Mouse (Mus musculus) limb, embryonic 13.5 days (tissue): ENCODE measurements around the gene Lyzl4. TPM values are rescaled to one million over a fixed set of nuclear protein-coding genes. Genes with fewer than 3 reads are reported as not detected.
"Not testable (repeated sequence)": the region's sequence is repeated elsewhere in the genome, so short reads cannot be mapped to it uniquely, and the experiment has no call there.

Source experiments
- ATAC-seq: fragments of 200-750 bp; cut with Nextera tagmentation; 2 replicates; pipeline ENCODE4 v1.8.0; 2017; ENCODE audit warnings: low read depth, moderate number of reproducible peaks, moderate TSS enrichment; ENCODE audit not compliant: low FRiP score
- H3K27ac ChIP-seq: fragments of 300-500 bp; sonication (generic); 2 replicates; pipeline ENCODE4 v1.5.1; 2015; ENCODE audit warnings: inconsistent platforms, mild to moderate bottlenecking, moderate library complexity
- H3K27me3 ChIP-seq: fragments of 300-500 bp; sonication (generic); 2 replicates; pipeline ENCODE4 v1.6.1; 2015; ENCODE audit warnings: mild to moderate bottlenecking, inconsistent platforms
- H3K36me3 ChIP-seq: fragments of 300-500 bp; sonication (generic); 2 replicates; pipeline ENCODE4 v1.6.1; 2015; ENCODE audit warnings: inconsistent platforms, mild to moderate bottlenecking, moderate library complexity
- H3K4me1 ChIP-seq: fragments of 300-500 bp; sonication (generic); 2 replicates; pipeline ENCODE4 v1.6.1; 2015; ENCODE audit warnings: inconsistent platforms
- H3K4me2 ChIP-seq: fragments of 300-500 bp; sonication (generic); replicated peaks from 2 replicates; pipeline ENCODE4 v1.6.1; 2015; ENCODE audit warnings: inconsistent platforms, mild to moderate bottlenecking, moderate library complexity
- H3K4me3 ChIP-seq: fragments of 300-500 bp; sonication (generic); 2 replicates; pipeline ENCODE4 v1.5.1; 2015; ENCODE audit warnings: moderate library complexity, mild to moderate bottlenecking, inconsistent platforms
- H3K9ac ChIP-seq: fragments of 300-500 bp; sonication (generic); 2 replicates; pipeline ENCODE4 v1.6.1; 2015; ENCODE audit warnings: mild to moderate bottlenecking, inconsistent platforms
- H3K9me3 ChIP-seq: fragments of 300-500 bp; sonication (generic); 2 replicates; pipeline ENCODE4 v1.6.1; 2016; ENCODE audit warnings: inconsistent platforms
- WGBS: fragments of 180-500 bp; shearing (Covaris S2); methylation state at CpG from one replicate; pipeline ENCODE4 v1.1.7; 2015; 5-methylcytosine and 5-hydroxymethylcytosine counted together
- polyA plus RNA-seq: library from polyadenylated mRNA; unstranded; fragments of >200 nt; fragmentation: Nextera tagmentation; extraction: Ambion mirVana; gene quantifications from 2 replicates; pipeline ENCODE4 v1.2.1, GENCODE M21; 2015

Lyzl4 gene
- polyA plus RNA-seq, 1 experiment from 2014 or later = 0.32 TPM

DNA sequence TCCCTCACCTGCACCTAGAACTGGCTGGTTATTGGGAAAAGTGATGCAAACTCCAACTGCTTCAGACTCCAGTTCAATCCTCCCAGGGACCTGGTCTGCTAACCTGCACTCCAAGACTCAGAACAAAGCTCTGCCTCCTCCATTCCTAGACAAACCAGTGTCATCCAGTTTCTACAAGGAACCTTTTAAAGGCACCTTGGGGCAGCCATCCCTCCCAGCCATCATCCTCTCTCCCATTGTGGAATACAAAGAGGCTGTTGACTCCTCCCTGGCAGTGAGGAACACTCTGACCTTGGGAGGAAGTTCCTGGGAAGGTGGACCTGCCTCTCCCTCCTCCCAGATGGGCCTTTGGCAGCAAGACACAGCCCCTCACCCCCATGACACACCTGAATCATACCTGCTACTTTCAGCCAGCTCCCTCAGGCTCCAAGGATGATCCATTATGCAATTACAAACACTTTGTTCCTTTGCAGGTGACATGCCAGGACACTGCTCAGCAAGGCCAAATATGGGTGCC is 27.6 kb downstream of the Lyzl4 start:
- Histone ChIP-seq H3K27ac (no peak overlapping the region), H3K4me3 (no peak overlapping the region), H3K4me1 (peaks cover 4% of the 10 kb centered on the region), H3K27me3 (no peaks in the 10 kb centered on the region), H3K9ac (no peak overlapping the region), H3K4me2 (no peak overlapping the region), H3K36me3 (no peaks in the 10 kb centered on the region), H3K9me3 (no peaks in the 10 kb centered on the region; the same call in 1 of the 2 replicates)
- no peak for ATAC-seq

DNA sequence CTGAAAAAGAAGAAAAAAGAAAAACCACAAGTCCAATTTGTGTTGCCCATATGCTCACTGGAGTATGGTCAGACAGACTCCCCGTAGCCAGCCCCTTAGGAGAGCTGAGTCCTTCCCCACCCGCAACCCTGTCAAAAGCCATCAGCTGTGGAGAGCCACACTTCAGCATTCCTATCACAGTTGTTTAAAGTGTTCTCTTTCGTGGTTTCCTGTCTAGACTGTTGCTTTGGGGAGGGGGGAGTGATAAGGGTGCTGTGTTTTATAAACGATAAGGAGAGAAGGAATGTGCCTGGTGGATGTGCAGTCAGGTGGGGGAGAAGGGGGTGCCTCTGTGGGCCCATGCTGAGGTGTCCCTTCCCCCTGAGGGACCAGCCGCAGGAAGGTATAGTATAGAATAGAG is 28.7 kb downstream of the Lyzl4 start:
- Histone ChIP-seq H3K27me3 (no peaks in the 10 kb centered on the region), H3K36me3 (no peaks in the 10 kb centered on the region), H3K4me3 (no peak overlapping the region), H3K27ac (no peak overlapping the region), H3K4me2 (no peak overlapping the region), H3K9me3 (no peaks in the 10 kb centered on the region; the same call in 1 of the 2 replicates), H3K4me1 (no peaks in the 10 kb centered on the region), H3K9ac (no peak overlapping the region)
- WGBS = 61% methylated on average over 5 of the region's 5 CpGs
- no peak for ATAC-seq

GRCm38 (mm10) chr9:121609381-121609780 is 32.5 kb downstream of the Lyzl4 start:
- no peak overlapping the region for H3K4me2 ChIP-seq
- no peaks in the 10 kb centered on the region; the same call in 1 of the 2 replicates for H3K9me3 ChIP-seq
- ATAC-seq = no peak
- no peaks in the 10 kb centered on the region for H3K36me3 ChIP-seq
- H3K27me3 ChIP-seq = no peaks in the 10 kb centered on the region
- 68% methylated on average over 6 of the region's 6 CpGs for WGBS
- H3K27ac ChIP-seq = no peak overlapping the region
- no peak overlapping the region for H3K9ac ChIP-seq
- no peaks in the 10 kb centered on the region for H3K4me1 ChIP-seq
- no peak overlapping the region for H3K4me3 ChIP-seq

DNA sequence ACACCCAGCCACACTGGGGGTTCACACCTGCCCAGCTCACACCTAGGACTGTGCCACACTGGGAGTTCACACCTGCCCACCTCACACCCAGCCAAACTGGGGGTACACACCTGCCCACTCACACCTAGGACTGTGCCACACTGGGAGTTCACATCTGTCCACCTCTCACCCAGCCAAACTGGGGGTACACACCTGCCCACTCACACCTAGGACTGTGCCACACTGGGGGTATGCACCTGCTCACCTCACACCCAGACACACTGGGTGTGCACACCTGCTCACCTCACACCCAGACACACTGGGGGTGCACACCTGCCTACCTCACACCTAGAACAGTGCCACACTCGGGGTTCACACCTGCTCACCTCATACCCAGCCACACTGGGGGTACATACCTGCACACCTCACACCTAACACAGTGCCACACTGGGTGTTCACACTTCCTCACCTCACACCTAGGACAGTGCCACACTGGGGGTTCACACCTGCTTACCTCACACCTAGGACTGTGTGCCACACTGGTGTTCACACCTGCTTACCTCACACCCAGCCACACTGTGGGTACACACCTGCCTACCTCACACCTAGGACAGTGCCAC is 35.3 kb downstream of the Lyzl4 start:
- no peak for ATAC-seq
- 33% methylated on average over 1 of the region's 1 CpGs for WGBS
- no peak overlapping the region for H3K4me2 ChIP-seq
- no peak overlapping the region for H3K9ac ChIP-seq
- H3K27ac ChIP-seq = no peak overlapping the region
- H3K4me1 ChIP-seq = peaks cover 2% of the 10 kb centered on the region; the same call in 1 of the 2 replicates
- H3K36me3 ChIP-seq = no peaks in the 10 kb centered on the region
- no peak overlapping the region for H3K4me3 ChIP-seq
- H3K27me3 ChIP-seq = no peaks in the 10 kb centered on the region
- no peaks in the 10 kb centered on the region; the same call in 1 of the 2 replicates for H3K9me3 ChIP-seq

GRCm38 (mm10) chr9:121605414-121606278 is 36.2 kb downstream of the Lyzl4 start:
- no peak overlapping the region for H3K27ac ChIP-seq
- no peaks in the 10 kb centered on the region for H3K9me3 ChIP-seq
- H3K4me2 ChIP-seq = no peak overlapping the region
- peaks cover 12% of the 10 kb centered on the region for H3K4me1 ChIP-seq
- no peak overlapping the region for H3K9ac ChIP-seq
- peak; percentile 78 for ATAC-seq
- H3K27me3 ChIP-seq = no peaks in the 10 kb centered on the region
- H3K36me3 ChIP-seq = no peaks in the 10 kb centered on the region
- H3K4me3 ChIP-seq = no peak overlapping the region
- 54% methylated on average over 12 of the region's 12 CpGs for WGBS

DNA sequence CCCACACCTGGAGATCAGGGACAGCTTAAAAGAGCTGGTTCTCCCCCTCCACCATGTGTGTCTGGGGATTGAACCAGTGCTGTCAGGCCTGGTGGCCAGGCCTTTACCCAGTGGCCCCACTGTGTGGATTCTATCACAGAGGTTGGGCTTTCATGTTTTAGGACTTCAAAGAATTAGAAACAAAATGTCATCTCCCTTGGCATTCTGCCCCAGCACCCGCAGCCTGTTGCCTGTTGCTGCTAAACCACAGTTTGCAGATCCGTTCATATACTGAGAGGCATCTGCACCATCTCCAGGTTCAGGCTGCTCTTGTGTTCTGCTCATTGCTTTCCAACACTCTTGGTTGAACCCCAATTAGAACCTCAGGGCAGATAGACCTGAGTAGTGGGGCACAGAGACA is 39.5 kb downstream of the Lyzl4 start:
- Histone ChIP-seq H3K4me1 (peaks cover 24% of the 10 kb centered on the region), H3K4me2 (no peak overlapping the region), H3K27ac (no peak overlapping the region), H3K27me3 (no peaks in the 10 kb centered on the region), H3K36me3 (no peaks in the 10 kb centered on the region), H3K9me3 (no peaks in the 10 kb centered on the region), H3K4me3 (no peak overlapping the region), H3K9ac (no peak overlapping the region)
- WGBS = 85% methylated on average over 2 of the region's 2 CpGs
- ATAC-seq = no peak

GRCm38 (mm10) chr9:121600861-121601427 is 41.0 kb downstream of the Lyzl4 start:
- no peaks in the 10 kb centered on the region for H3K9me3 ChIP-seq
- no peak overlapping the region for H3K4me2 ChIP-seq
- no peak overlapping the region; the same call in 1 of the 2 replicates for H3K27ac ChIP-seq
- no peak overlapping the region for H3K4me3 ChIP-seq
- H3K4me1 ChIP-seq = peaks cover 24% of the 10 kb centered on the region
- peak; percentile 46 for ATAC-seq
- H3K9ac ChIP-seq = no peak overlapping the region
- 23% methylated on average over 6 of the region's 6 CpGs for WGBS
- H3K36me3 ChIP-seq = no peaks in the 10 kb centered on the region
- H3K27me3 ChIP-seq = no peaks in the 10 kb centered on the region

GRCm38 (mm10) chr9:121600201-121600860 is 41.6 kb downstream of the Lyzl4 start:
- Histone ChIP-seq H3K4me3 (no peak overlapping the region), H3K9me3 (no peaks in the 10 kb centered on the region), H3K9ac (no peak overlapping the region), H3K27me3 (no peaks in the 10 kb centered on the region), H3K36me3 (no peaks in the 10 kb centered on the region), H3K4me1 (peaks cover 24% of the 10 kb centered on the region), H3K27ac (peak overlapping the region; percentile 64; the same call in 1 of the 2 replicates), H3K4me2 (no peak overlapping the region)
- ATAC-seq = no peak
- WGBS = 47% methylated on average over 13 of the region's 13 CpGs

- no peak overlapping the region for H3K4me3 ChIP-seq
- peaks cover 30% of the 10 kb centered on the region for H3K4me1 ChIP-seq
- no peaks in the 10 kb centered on the region for H3K36me3 ChIP-seq
- 68% methylated on average over 6 of the region's 6 CpGs for WGBS
- H3K27ac ChIP-seq = no peak overlapping the region
- ATAC-seq = no peak
- no peak overlapping the region for H3K9ac ChIP-seq
- no peaks in the 10 kb centered on the region for H3K27me3 ChIP-seq
- no peak overlapping the region for H3K4me2 ChIP-seq
- H3K9me3 ChIP-seq = no peaks in the 10 kb centered on the region
Measured at GRCm38 (mm10) chr9:121599551-121599950, 42.3 kb downstream of the Lyzl4 start.

- no peaks in the 10 kb centered on the region for H3K9me3 ChIP-seq
- no peak overlapping the region for H3K4me2 ChIP-seq
- 83% methylated on average over 2 of the region's 2 CpGs for WGBS
- no peak for ATAC-seq
- no peaks in the 10 kb centered on the region for H3K36me3 ChIP-seq
- H3K27ac ChIP-seq = no peak overlapping the region
- no peaks in the 10 kb centered on the region for H3K27me3 ChIP-seq
- no peak overlapping the region for H3K4me3 ChIP-seq
- no peak overlapping the region for H3K9ac ChIP-seq
- H3K4me1 ChIP-seq = peaks cover 34% of the 10 kb centered on the region
Measured at GRCm38 (mm10) chr9:121598106-121598505, 43.8 kb downstream of the Lyzl4 start.

DNA sequence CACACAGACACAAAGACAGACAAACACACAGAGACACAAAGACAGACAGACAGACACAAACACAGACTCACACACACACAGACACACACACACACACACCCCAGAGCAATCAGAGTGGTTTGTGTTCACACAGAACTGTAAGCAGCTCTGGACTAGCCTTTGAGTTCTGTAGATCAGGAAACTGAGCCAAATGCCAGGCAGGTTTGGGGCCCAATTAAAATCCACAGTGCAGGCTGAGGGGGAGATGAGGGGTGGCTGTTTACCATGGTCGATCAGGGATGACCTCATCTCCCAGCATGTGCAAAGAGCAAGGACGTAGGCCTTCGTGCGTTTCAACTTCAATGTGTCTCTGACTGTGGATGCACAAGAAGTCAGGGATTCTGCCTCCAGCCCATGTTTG is 47.1 kb downstream of the Lyzl4 start:
- Histone ChIP-seq H3K27me3 (no peaks in the 10 kb centered on the region), H3K27ac (peak overlapping the region; percentile 49; the same call in 1 of the 2 replicates), H3K9ac (no peak overlapping the region), H3K9me3 (no peaks in the 10 kb centered on the region), H3K36me3 (no peaks in the 10 kb centered on the region), H3K4me3 (no peak overlapping the region), H3K4me1 (peaks cover 14% of the 10 kb centered on the region), H3K4me2 (no peak overlapping the region)
- WGBS = 57% methylated on average over 4 of the region's 4 CpGs
- no peak for ATAC-seq

DNA sequence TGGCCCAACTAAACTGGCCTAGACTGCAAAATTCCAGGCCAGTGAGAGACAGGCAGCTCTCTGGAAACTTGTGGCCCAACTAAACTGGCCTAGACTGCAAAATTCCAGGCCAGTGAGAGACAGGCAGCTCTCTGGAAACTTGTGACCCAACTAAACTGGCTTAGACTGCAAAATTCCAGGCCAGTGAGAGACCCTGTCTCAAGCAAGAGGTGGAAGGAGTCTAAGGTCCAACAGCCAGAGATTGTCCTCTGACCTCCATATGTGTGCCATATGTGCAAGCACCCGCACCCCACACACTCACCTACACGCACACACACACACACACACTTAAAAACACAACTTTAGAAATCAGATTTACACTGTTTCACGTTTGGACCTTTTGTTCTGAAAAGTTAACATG is 48.1 kb downstream of the Lyzl4 start:
- ATAC-seq, H3K36me3 ChIP-seq, H3K9me3 ChIP-seq, H3K9ac ChIP-seq, H3K27me3 ChIP-seq, H3K4me2 ChIP-seq, H3K4me1 ChIP-seq, H3K27ac ChIP-seq, H3K4me3 ChIP-seq: not testable (repeated sequence)
- 73% methylated on average over 3 of the region's 3 CpGs for WGBS
